Mouse (Mus musculus) spleen, adult 2 months (tissue): ENCODE data around the gene Cacna1h. TPM values are rescaled to one million over a fixed set of nuclear protein-coding genes. Genes with fewer than 3 reads are reported as not detected.
A peak's percentile ranks its signal among the peaks of the same experiment; 100 is the strongest.

Source experiments
- DNase-seq, 2 experiments: peaks; one replicate each; pipeline versions ENCODE4 v3.0.0 to v3.0.0-alpha.2; 2012 to 2021; ENCODE audit warnings: low spot score in 2 of 2, low read depth in 1 of 2
- H3K27ac ChIP-seq: fragments of 200-500 bp; 2 replicates; pipeline ENCODE4 v1.5.1; 2012; ENCODE audit warnings: low read length, inconsistent platforms; ENCODE audit not compliant: insufficient read depth
- H3K27me3 ChIP-seq: fragments of 200-500 bp; 2 replicates; pipeline ENCODE4 v1.6.1; 2012; ENCODE audit warnings: mild to moderate bottlenecking, moderate library complexity, low read length, inconsistent platforms; ENCODE audit not compliant: control insufficient read depth, insufficient read depth
- H3K36me3 ChIP-seq: fragments of 200-500 bp; 2 replicates; pipeline ENCODE4 v1.6.1; 2012; ENCODE audit warnings: mild to moderate bottlenecking, low read length, inconsistent platforms; ENCODE audit not compliant: control insufficient read depth, insufficient read depth
- H3K4me1 ChIP-seq: fragments of 200-500 bp; 2 replicates; pipeline ENCODE4 v1.6.1; 2011; ENCODE audit warnings: inconsistent platforms; ENCODE audit not compliant: control insufficient read depth, insufficient read depth, insufficient read length
- H3K4me3 ChIP-seq: fragments of 200-500 bp; 2 replicates; pipeline ENCODE4 v1.5.1; 2011; ENCODE audit warnings: mild to moderate bottlenecking, inconsistent platforms; ENCODE audit not compliant: insufficient read depth, insufficient read length; ENCODE audit errors: extremely low read depth
- CTCF ChIP-seq: fragments of 200-500 bp; IDR thresholded peaks from 2 replicates; pipeline ENCODE4 v1.5.1; 2011; ENCODE audit warnings: mild to moderate bottlenecking, inconsistent platforms; ENCODE audit not compliant: insufficient read depth, insufficient read length, insufficient replicate concordance; ENCODE audit errors: extremely low read depth
- POLR2A ChIP-seq: fragments of 200-500 bp; IDR thresholded peaks from 2 replicates; pipeline ENCODE4 v1.6.1; 2011; ENCODE audit warnings: low read depth, low read length, inconsistent platforms
- WGBS: fragments of 180-500 bp; shearing (Covaris S2); methylation state at CpG from one replicate; pipeline ENCODE4 v1.1.7; 2018; 5-methylcytosine and 5-hydroxymethylcytosine counted together
- polyA plus RNA-seq: library from polyadenylated mRNA; depleted of rRNA; stranded (reverse); fragments of >200 nt; gene quantifications from 2 replicates; pipeline ENCODE4 v1.2.3, GENCODE M21; 2012

Gene Cacna1h
- polyA plus RNA-seq, 1 experiment: 11.6 TPM

DNA sequence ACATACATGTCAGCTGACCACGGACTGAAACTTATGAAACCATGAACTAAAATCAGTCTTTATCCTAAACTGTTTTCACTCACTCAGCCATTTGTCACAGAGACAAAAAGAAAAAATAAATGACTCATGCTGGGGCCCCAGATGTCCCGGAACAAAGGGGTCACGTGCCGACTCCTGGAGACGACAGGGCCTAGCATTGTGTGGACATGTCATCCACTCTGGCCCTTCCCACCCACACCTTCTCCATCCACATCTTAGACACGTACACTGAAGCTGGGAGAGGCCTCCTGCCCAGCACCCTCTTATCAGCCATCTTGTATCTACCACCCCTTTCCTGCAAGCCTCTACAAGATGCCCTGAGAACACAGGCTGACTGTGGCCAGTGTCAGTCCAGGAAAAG, 15.6 kb downstream of the Cacna1h start:
- H3K27me3 ChIP-seq: no peaks in the 10 kb centered on the region
- no peak for DNase-seq
- H3K4me3 ChIP-seq: no peak overlapping the region
- H3K4me1 ChIP-seq: no peaks in the 10 kb centered on the region
- no peaks in the 10 kb centered on the region for H3K36me3 ChIP-seq
- TF ChIP-seq POLR2A: no peak
- TF ChIP-seq CTCF: no peak
- WGBS: 70% methylated on average over 6 of the region's 6 CpGs
- no peak overlapping the region for H3K27ac ChIP-seq

DNA sequence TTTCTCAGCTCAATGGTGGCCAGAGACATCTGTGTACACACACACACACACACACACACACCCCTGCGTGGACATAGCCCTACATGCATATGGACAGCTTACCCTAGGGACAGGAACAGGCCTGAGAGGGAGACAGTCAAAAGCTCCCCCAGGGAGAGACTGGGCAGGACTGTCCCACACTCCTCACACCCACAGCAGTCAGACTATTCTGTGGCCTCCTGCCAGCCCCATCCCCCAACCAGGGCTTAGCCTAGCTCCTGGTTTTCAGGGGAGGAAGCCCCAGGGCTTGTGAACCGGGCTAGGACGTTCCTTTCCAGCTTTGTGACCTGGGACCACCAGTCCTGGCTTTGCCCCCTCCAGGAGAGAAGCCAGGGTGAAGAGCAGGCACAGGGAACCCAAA, 17.4 kb downstream of the Cacna1h start:
- Histone ChIP-seq H3K36me3 (no peaks in the 10 kb centered on the region), H3K4me3 (no peak overlapping the region), H3K27me3 (no peaks in the 10 kb centered on the region), H3K27ac (no peak overlapping the region), H3K4me1 (no peaks in the 10 kb centered on the region)
- no peak for TF ChIP-seq POLR2A
- no peak for TF ChIP-seq CTCF
- DNase-seq: no peak
- 45% methylated on average over 3 of the region's 3 CpGs for WGBS

DNA sequence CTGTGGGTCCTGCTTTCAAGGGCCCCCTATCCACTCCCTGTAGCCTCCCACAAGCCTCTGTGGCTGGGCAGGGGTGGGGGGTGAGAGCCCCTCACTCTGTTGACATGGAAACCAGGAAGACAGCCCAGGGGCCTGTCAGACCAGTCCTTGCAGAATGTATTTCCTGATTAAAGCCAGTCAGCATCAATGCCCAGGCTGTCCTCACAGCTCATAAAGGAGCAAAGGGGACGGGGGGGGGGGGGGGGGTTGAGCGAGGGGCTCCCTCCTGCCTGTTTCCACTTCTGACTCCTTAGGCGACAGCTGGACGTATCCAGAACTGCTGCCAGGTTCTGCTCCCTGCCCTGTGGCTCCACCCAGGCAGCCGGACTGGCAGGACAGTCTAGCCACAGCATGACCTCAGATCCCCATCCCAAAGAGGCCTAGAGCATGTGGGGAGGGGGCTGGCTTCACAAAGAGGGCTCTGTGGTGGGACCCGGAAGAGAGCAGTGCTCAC, 18.1 kb downstream of the Cacna1h start:
- no peak overlapping the region for H3K4me3 ChIP-seq
- no peaks in the 10 kb centered on the region for H3K27me3 ChIP-seq
- no peaks in the 10 kb centered on the region for H3K4me1 ChIP-seq
- TF ChIP-seq CTCF (no peak), POLR2A (no peak)
- no peak overlapping the region for H3K27ac ChIP-seq
- H3K36me3 ChIP-seq: no peaks in the 10 kb centered on the region
- DNase-seq: no peak
- WGBS: 57% methylated on average over 6 of the region's 6 CpGs

DNA sequence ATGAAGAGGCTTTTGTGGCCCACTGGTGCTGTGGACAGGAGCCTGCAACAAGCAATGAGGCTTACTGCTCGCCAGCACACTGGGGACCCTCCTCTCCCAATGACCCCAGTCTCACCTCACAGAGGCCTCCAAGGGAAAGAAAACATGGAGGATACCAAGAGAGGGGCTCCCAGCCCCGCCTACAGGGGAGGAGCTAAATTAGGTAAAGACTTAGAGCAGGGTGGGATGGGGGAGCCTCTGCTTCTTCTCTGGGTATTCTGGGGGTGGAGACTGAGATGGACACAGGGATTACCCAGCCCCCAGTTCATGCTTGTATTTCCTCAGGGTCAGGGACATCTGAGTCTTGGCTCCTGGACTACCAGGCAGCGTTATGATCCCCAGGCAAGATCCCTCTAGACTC, 18.7 kb downstream of the Cacna1h start:
- Histone ChIP-seq H3K27me3 (no peaks in the 10 kb centered on the region), H3K4me1 (no peaks in the 10 kb centered on the region), H3K27ac (no peak overlapping the region), H3K4me3 (no peak overlapping the region), H3K36me3 (no peaks in the 10 kb centered on the region)
- TF ChIP-seq CTCF (no peak), POLR2A (no peak)
- 61% methylated on average over 3 of the region's 3 CpGs for WGBS
- no peak for DNase-seq

DNA sequence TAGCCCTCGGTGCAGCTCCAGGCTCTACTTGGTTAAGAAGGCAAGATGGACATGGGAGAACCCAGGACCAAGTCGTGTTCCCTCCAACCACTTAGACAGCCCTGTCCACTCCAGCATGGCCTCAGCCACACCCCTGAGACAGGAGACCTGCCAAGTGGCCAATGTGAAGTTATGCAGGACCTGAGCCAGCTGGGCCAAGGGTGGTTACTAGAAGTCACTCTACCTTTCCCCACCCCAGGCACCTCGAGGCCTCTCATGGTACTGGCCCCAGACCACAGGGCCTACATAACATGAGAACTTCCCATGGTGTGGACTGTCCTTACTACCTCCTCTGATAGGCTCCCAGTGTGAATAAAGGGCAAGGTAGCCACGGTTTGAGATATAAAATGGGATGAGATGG, 19.4 kb downstream of the Cacna1h start:
- WGBS: 73% methylated on average over 4 of the region's 4 CpGs
- Histone ChIP-seq H3K4me3 (no peak overlapping the region), H3K4me1 (no peaks in the 10 kb centered on the region), H3K27ac (no peak overlapping the region), H3K36me3 (no peaks in the 10 kb centered on the region), H3K27me3 (no peaks in the 10 kb centered on the region)
- no peak for DNase-seq
- TF ChIP-seq CTCF: no peak
- TF ChIP-seq POLR2A: no peak

DNA sequence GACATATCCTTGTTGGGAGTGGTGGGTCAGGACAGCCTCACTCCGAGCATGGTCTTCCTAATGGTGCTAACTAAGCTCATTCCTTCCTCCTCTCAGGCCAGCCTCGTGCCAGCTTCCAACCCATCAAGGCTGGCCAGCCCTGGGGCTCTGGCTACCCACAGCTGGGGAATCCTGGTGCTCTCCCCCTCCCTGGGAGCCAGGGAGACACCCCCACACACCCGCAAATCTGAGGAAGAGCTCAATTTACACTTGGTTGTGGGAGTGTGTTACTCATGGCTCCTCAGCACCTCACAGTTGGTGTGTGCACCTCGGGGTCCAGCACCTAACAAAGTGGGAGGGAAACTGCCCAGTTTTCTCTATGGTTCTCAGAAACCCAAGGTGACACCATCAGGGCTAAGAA, 22.3 kb downstream of the Cacna1h start:
- Histone ChIP-seq H3K36me3 (no peaks in the 10 kb centered on the region), H3K27me3 (no peaks in the 10 kb centered on the region), H3K4me1 (no peaks in the 10 kb centered on the region), H3K4me3 (no peak overlapping the region), H3K27ac (peak overlapping the region; percentile 38; the same call in 1 of the 2 replicates)
- no peak for DNase-seq
- no peak for TF ChIP-seq POLR2A
- TF ChIP-seq CTCF: no peak
- 49% methylated on average over 4 of the region's 4 CpGs for WGBS

DNA sequence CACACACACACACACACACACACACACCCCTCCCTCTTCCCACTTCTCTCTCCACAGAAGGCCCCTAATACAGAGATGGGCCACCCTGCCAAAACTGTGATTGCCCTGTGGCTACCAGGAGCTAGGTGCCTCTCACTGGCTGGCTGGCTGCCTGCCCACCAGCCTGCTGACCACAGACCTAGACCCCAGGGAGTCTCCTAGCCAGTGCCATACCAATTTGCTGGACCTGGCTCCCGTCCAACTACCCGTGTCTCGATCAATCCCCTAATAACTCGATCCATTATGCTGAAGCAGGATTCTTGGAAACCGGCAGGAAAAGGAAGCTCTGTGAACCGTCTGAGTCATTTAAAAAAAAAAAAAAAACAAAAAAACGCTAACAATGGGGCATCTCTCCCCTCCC, 22.8 kb downstream of the Cacna1h start:
- no peak overlapping the region for H3K4me3 ChIP-seq
- no peaks in the 10 kb centered on the region for H3K4me1 ChIP-seq
- no peaks in the 10 kb centered on the region for H3K36me3 ChIP-seq
- DNase-seq: no peak
- no peak overlapping the region for H3K27ac ChIP-seq
- TF ChIP-seq CTCF (no peak), POLR2A (no peak)
- H3K27me3 ChIP-seq: no peaks in the 10 kb centered on the region
- WGBS: 11% methylated on average over 7 of the region's 7 CpGs
